Mouse (Mus musculus): Measurements from ENCODE around the gene Irf2. TPM values are rescaled to one million over a fixed set of nuclear protein-coding genes. Genes with fewer than 3 reads are reported as not detected.

The Irf2 gene
- polyA plus RNA-seq, 1 experiment from 2014 or later: 15.3 TPM

GRCm38 (mm10) chr8:46733603-46734002 is 5.9 kb upstream of the Irf2 start:
- no peak for DNase-seq (ENCODE audit: low spot score)
- Histone ChIP-seq H3K4me2 (ENCODE audit: low read depth, severe bottlenecking) (no peak overlapping the region), H3K4me3 (ENCODE audit: low read depth, low read length) (no peak overlapping the region), H3K4me1 (ENCODE audit: control insufficient read depth, insufficient read depth, low read length) (no peaks in the 10 kb centered on the region), H3K9ac (ENCODE audit: low read length) (no peak overlapping the region), H3K27me3 (ENCODE audit: control insufficient read depth, insufficient read depth, low read length) (no peaks in the 10 kb centered on the region), H3K36me3 (ENCODE audit: control insufficient read depth, insufficient read depth, low read length) (no peaks in the 10 kb centered on the region), H3K9me3 (ENCODE audit: control insufficient read depth, low read length) (no peaks in the 10 kb centered on the region), H3K27ac (replicated peaks; ENCODE audit: low read depth, low read length) (no peak overlapping the region)
- WGBS: 81% methylated on average over 8 of the region's 8 CpGs
- no peak for ATAC-seq (ENCODE audit: insufficient number of reproducible peaks, low FRiP score, low TSS enrichment, low read depth)

GRCm38 (mm10) chr8:46735505-46735904 is 4.0 kb upstream of the Irf2 start:
- no peak overlapping the region for H3K4me2 ChIP-seq (ENCODE audit: low read depth, severe bottlenecking)
- ATAC-seq (ENCODE audit: insufficient number of reproducible peaks, low FRiP score, low TSS enrichment, low read depth): no peak
- no peaks in the 10 kb centered on the region for H3K27me3 ChIP-seq (ENCODE audit: control insufficient read depth, insufficient read depth, low read length)

GRCm38 (mm10) chr8:46736260-46736659 is 3.3 kb upstream of the Irf2 start:
- no peak for ATAC-seq (ENCODE audit: insufficient number of reproducible peaks, low FRiP score, low TSS enrichment, low read depth)
- Histone ChIP-seq H3K4me3 (ENCODE audit: low read depth, low read length) (no peak overlapping the region), H3K9ac (ENCODE audit: low read length) (no peak overlapping the region), H3K9me3 (ENCODE audit: control insufficient read depth, low read length) (no peaks in the 10 kb centered on the region), H3K4me2 (ENCODE audit: low read depth, severe bottlenecking) (no peak overlapping the region), H3K36me3 (ENCODE audit: control insufficient read depth, insufficient read depth, low read length) (no peaks in the 10 kb centered on the region), H3K27me3 (ENCODE audit: control insufficient read depth, insufficient read depth, low read length) (no peaks in the 10 kb centered on the region), H3K4me1 (ENCODE audit: control insufficient read depth, insufficient read depth, low read length) (no peaks in the 10 kb centered on the region), H3K27ac (replicated peaks; ENCODE audit: low read depth, low read length) (no peak overlapping the region)
- 73% methylated on average over 3 of the region's 3 CpGs for WGBS
- DNase-seq (ENCODE audit: low spot score): no peak

More at GRCm38 (mm10) chr8:46735505-46735904, 4.0 kb upstream of the Irf2 start:
- Histone ChIP-seq H3K27ac (replicated peaks; ENCODE audit: low read depth, low read length) (no peak overlapping the region), H3K9ac (ENCODE audit: low read length) (no peak overlapping the region), H3K36me3 (ENCODE audit: control insufficient read depth, insufficient read depth, low read length) (no peaks in the 10 kb centered on the region), H3K4me1 (ENCODE audit: control insufficient read depth, insufficient read depth, low read length) (no peaks in the 10 kb centered on the region), H3K4me3 (ENCODE audit: low read depth, low read length) (no peak overlapping the region), H3K9me3 (ENCODE audit: control insufficient read depth, low read length) (no peaks in the 10 kb centered on the region)
- no peak for DNase-seq (ENCODE audit: low spot score)
- 83% methylated on average over 11 of the region's 11 CpGs for WGBS

GRCm38 (mm10) chr8:46737421-46737820 is 2.1 kb upstream of the Irf2 start:
- Histone ChIP-seq H3K4me1 (ENCODE audit: control insufficient read depth, insufficient read depth, low read length) (no peaks in the 10 kb centered on the region), H3K4me3 (ENCODE audit: low read depth, low read length) (no peak overlapping the region), H3K27me3 (ENCODE audit: control insufficient read depth, insufficient read depth, low read length) (no peaks in the 10 kb centered on the region), H3K27ac (replicated peaks; ENCODE audit: low read depth, low read length) (no peak overlapping the region), H3K36me3 (ENCODE audit: control insufficient read depth, insufficient read depth, low read length) (no peaks in the 10 kb centered on the region), H3K4me2 (ENCODE audit: low read depth, severe bottlenecking) (no peak overlapping the region), H3K9me3 (ENCODE audit: control insufficient read depth, low read length) (no peaks in the 10 kb centered on the region), H3K9ac (ENCODE audit: low read length) (no peak overlapping the region)
- no peak for ATAC-seq (ENCODE audit: insufficient number of reproducible peaks, low FRiP score, low TSS enrichment, low read depth)
- WGBS: 90% methylated on average over 10 of the region's 10 CpGs
- DNase-seq (ENCODE audit: low spot score): no peak

GRCm38 (mm10) chr8:46737907-46738306 is 1.6 kb upstream of the Irf2 start:
- DNase-seq (ENCODE audit: low spot score) (no peak), ATAC-seq (ENCODE audit: insufficient number of reproducible peaks, low FRiP score, low TSS enrichment, low read depth) (no peak)
- H3K27ac ChIP-seq (replicated peaks; ENCODE audit: low read depth, low read length): no peak overlapping the region
- H3K4me1 ChIP-seq (ENCODE audit: control insufficient read depth, insufficient read depth, low read length): peaks cover 3% of the 10 kb centered on the region; the same call in 1 of the 2 replicates
- no peaks in the 10 kb centered on the region for H3K27me3 ChIP-seq (ENCODE audit: control insufficient read depth, insufficient read depth, low read length)
- 85% methylated on average over 3 of the region's 3 CpGs for WGBS
- H3K36me3 ChIP-seq (ENCODE audit: control insufficient read depth, insufficient read depth, low read length): no peaks in the 10 kb centered on the region
- no peak overlapping the region for H3K4me2 ChIP-seq (ENCODE audit: low read depth, severe bottlenecking)
- no peak overlapping the region for H3K9ac ChIP-seq (ENCODE audit: low read length)
- no peak overlapping the region for H3K4me3 ChIP-seq (ENCODE audit: low read depth, low read length)
- H3K9me3 ChIP-seq (ENCODE audit: control insufficient read depth, low read length): no peaks in the 10 kb centered on the region

- Histone ChIP-seq H3K36me3 (ENCODE audit: control insufficient read depth, insufficient read depth, low read length) (no peaks in the 10 kb centered on the region), H3K4me1 (ENCODE audit: control insufficient read depth, insufficient read depth, low read length) (peaks cover 4% of the 10 kb centered on the region; the same call in 1 of the 2 replicates), H3K4me3 (ENCODE audit: low read depth, low read length) (peak overlapping the region; percentile 87), H3K4me2 (ENCODE audit: low read depth, severe bottlenecking) (peak overlapping the region; percentile 70), H3K9me3 (ENCODE audit: control insufficient read depth, low read length) (no peaks in the 10 kb centered on the region), H3K27ac (replicated peaks; ENCODE audit: low read depth, low read length) (no peak overlapping the region), H3K27me3 (ENCODE audit: control insufficient read depth, insufficient read depth, low read length) (no peaks in the 10 kb centered on the region), H3K9ac (ENCODE audit: low read length) (no peak overlapping the region)
- ATAC-seq (ENCODE audit: insufficient number of reproducible peaks, low FRiP score, low TSS enrichment, low read depth): no peak
- 33% methylated on average over 5 of the region's 5 CpGs for WGBS
- no peak for DNase-seq (ENCODE audit: low spot score)
Measured at GRCm38 (mm10) chr8:46738601-46739000, 931 bp upstream of the Irf2 start.

- 0% methylated on average over 22 of the region's 22 CpGs for WGBS
- Histone ChIP-seq H3K9me3 (ENCODE audit: control insufficient read depth, low read length) (no peaks in the 10 kb centered on the region), H3K4me2 (ENCODE audit: low read depth, severe bottlenecking) (peak overlapping the region; percentile 70), H3K4me3 (ENCODE audit: low read depth, low read length) (peak overlapping the region; percentile 87), H3K36me3 (ENCODE audit: control insufficient read depth, insufficient read depth, low read length) (no peaks in the 10 kb centered on the region), H3K27ac (replicated peaks; ENCODE audit: low read depth, low read length) (peak overlapping the region; percentile 83), H3K27me3 (ENCODE audit: control insufficient read depth, insufficient read depth, low read length) (no peaks in the 10 kb centered on the region), H3K4me1 (ENCODE audit: control insufficient read depth, insufficient read depth, low read length) (peaks cover 4% of the 10 kb centered on the region; the same call in 1 of the 2 replicates), H3K9ac (ENCODE audit: low read length) (peak overlapping the region; percentile 97)
- ATAC-seq (ENCODE audit: insufficient number of reproducible peaks, low FRiP score, low TSS enrichment, low read depth): no peak
- peak; percentile 63 for DNase-seq (ENCODE audit: low spot score)
Measured at GRCm38 (mm10) chr8:46739956-46740512, 502 bp downstream of the Irf2 start.

- under 1% methylated on average over 86 of the region's 97 CpGs for WGBS
- DNase-seq (ENCODE audit: low spot score): peak; percentile 76
- Histone ChIP-seq H3K4me1 (ENCODE audit: control insufficient read depth, insufficient read depth, low read length) (peaks cover 4% of the 10 kb centered on the region; the same call in 1 of the 2 replicates), H3K9ac (ENCODE audit: low read length) (peak overlapping the region; percentile 97), H3K27me3 (ENCODE audit: control insufficient read depth, insufficient read depth, low read length) (no peaks in the 10 kb centered on the region), H3K36me3 (ENCODE audit: control insufficient read depth, insufficient read depth, low read length) (no peaks in the 10 kb centered on the region), H3K27ac (replicated peaks; ENCODE audit: low read depth, low read length) (peak overlapping the region; percentile 83), H3K4me2 (ENCODE audit: low read depth, severe bottlenecking) (peak overlapping the region; percentile 70), H3K4me3 (ENCODE audit: low read depth, low read length) (peak overlapping the region; percentile 87), H3K9me3 (ENCODE audit: control insufficient read depth, low read length) (no peaks in the 10 kb centered on the region)
- peak; percentile 66 for ATAC-seq (ENCODE audit: insufficient number of reproducible peaks, low FRiP score, low TSS enrichment, low read depth)
Measured at GRCm38 (mm10) chr8:46740513-46741280, 1.2 kb downstream of the Irf2 start.
